Mouse (Mus musculus) central nervous system, embryonic 18 days (tissue): ENCODE measurements around the gene Rnase1. TPM values are rescaled to one million over a fixed set of nuclear protein-coding genes. Genes with fewer than 3 reads are reported as not detected.

Experiments used
- polyA plus RNA-seq: library from polyadenylated mRNA; depleted of rRNA; stranded (reverse); fragments of >200 nt; gene quantifications from 2 replicates; pipeline ENCODE4 v1.2.3, GENCODE M21; 2012; rRNA removed

Gene Rnase1
- polyA plus RNA-seq, result 0.31 and 0.36 TPM in 2 replicates

GRCm38 (mm10) chr14:51146685-51147084 is at the start of gene Rnase1:
Rnase1 (minus strand) TSS chr14:51146785.

GRCm38 (mm10) chr14:51161976-51162375 is 15.4 kb upstream of the Rnase1 start, which contains the start of gene Rnase2b:
Rnase2b (plus strand) TSS chr14:51162260.

GRCm38 (mm10) chr14:51113916-51114560 is 32.5 kb downstream of the Rnase1 start, which contains the start of gene Eddm3b:
Eddm3b (plus strand) TSS chr14:51114426.

Other genes with a start within 250 kb of the Rnase1 start
- 2.2 and 2.5 TPM in 2 replicates for gene Klhl33, start 249.3 kb downstream of the Rnase1 start, polyA plus RNA-seq
- gene Osgep, start 221.9 kb downstream of the Rnase1 start, polyA plus RNA-seq, result 104 and 110 TPM in 2 replicates
- 136 and 142 TPM in 2 replicates for gene Apex1, start 221.8 kb downstream of the Rnase1 start, polyA plus RNA-seq
- 154 and 167 TPM in 2 replicates for gene Pip4p1, start 215.9 kb downstream of the Rnase1 start, polyA plus RNA-seq
- 20.7 and 23.4 TPM in 2 replicates for gene Pnp, start 215.7 kb downstream of the Rnase1 start, polyA plus RNA-seq
- gene Gm49342, start 202.3 kb downstream of the Rnase1 start, polyA plus RNA-seq, result 18.3 and 19.4 TPM in 2 replicates
- 0.56 and 0.95 TPM in 2 replicates for gene Pnp2, start 190.8 kb downstream of the Rnase1 start, polyA plus RNA-seq
- gene Rnase10, start 139.0 kb downstream of the Rnase1 start, polyA plus RNA-seq, result 0.06 TPM in 1 of 2 replicates, not detected in the other
- gene Rnase9, start 104.9 kb downstream of the Rnase1 start, polyA plus RNA-seq, result not detected in 2 replicates
- gene Rnase11, start 96.6 kb downstream of the Rnase1 start, polyA plus RNA-seq, result not detected in 2 replicates
- gene Rnase12, start 89.1 kb downstream of the Rnase1 start, polyA plus RNA-seq, result not detected in 2 replicates
- gene Olfr750, start 72.3 kb downstream of the Rnase1 start, polyA plus RNA-seq, result 0.03 and 0.06 TPM in 2 replicates
- gene Rnase4, start 55.7 kb downstream of the Rnase1 start, polyA plus RNA-seq, result 20.0 and 20.9 TPM in 2 replicates
- 5.3 and 5.4 TPM in 2 replicates for gene Ang, start 55.6 kb downstream of the Rnase1 start, polyA plus RNA-seq
- not detected in 2 replicates for gene Eddm3b, start 32.4 kb downstream of the Rnase1 start, polyA plus RNA-seq
- 1.1 and 1.2 TPM in 2 replicates for gene Rnase6, start 22.9 kb downstream of the Rnase1 start, polyA plus RNA-seq
- not detected in 2 replicates for gene Rnase2b, start 15.5 kb upstream of the Rnase1 start, polyA plus RNA-seq
- not detected in 2 replicates for gene Ang2, start 52.4 kb upstream of the Rnase1 start, polyA plus RNA-seq
- not detected in 2 replicates for gene Ear14, start 56.6 kb upstream of the Rnase1 start, polyA plus RNA-seq
- not detected in 2 replicates for gene Rnase2a, start 109.3 kb upstream of the Rnase1 start, polyA plus RNA-seq
- not detected in 2 replicates for gene Gm7247, start 215.0 kb upstream of the Rnase1 start, polyA plus RNA-seq